Mouse (Mus musculus) neural tube, embryonic 15.5 days (tissue): ENCODE measurements around the gene Trip6. TPM values are rescaled to one million over a fixed set of nuclear protein-coding genes. Genes with fewer than 3 reads are reported as not detected.
"Not testable (repeated sequence)": the region's sequence is repeated elsewhere in the genome, so short reads cannot be mapped to it uniquely, and the experiment has no call there.

Source experiments
- ATAC-seq: fragments of 200-750 bp; cut with Nextera tagmentation; 2 replicates; pipeline ENCODE4 v1.8.0; 2017; ENCODE audit warnings: mild to moderate bottlenecking, moderate TSS enrichment, moderate library complexity; ENCODE audit not compliant: low FRiP score
- H3K27ac ChIP-seq: fragments of 300-500 bp; sonication (generic); replicated peaks from 2 replicates; pipeline ENCODE4 v1.5.1; 2015; ENCODE audit warnings: mild to moderate bottlenecking, inconsistent platforms
- H3K27me3 ChIP-seq: fragments of 300-500 bp; sonication (generic); replicated peaks from 2 replicates; pipeline ENCODE4 v1.6.1; 2015; ENCODE audit warnings: inconsistent platforms
- H3K36me3 ChIP-seq: fragments of 300-500 bp; sonication (generic); 2 replicates; pipeline ENCODE4 v1.6.1; 2015; ENCODE audit warnings: inconsistent platforms
- H3K4me1 ChIP-seq: fragments of 300-500 bp; sonication (generic); 2 replicates; pipeline ENCODE4 v1.6.1; 2015; ENCODE audit warnings: inconsistent platforms
- H3K4me2 ChIP-seq: fragments of 300-500 bp; sonication (generic); 2 replicates; pipeline ENCODE4 v1.6.1; 2015; ENCODE audit warnings: inconsistent platforms, mild to moderate bottlenecking, moderate library complexity
- H3K4me3 ChIP-seq: fragments of 300-500 bp; sonication (generic); replicated peaks from 2 replicates; pipeline ENCODE4 v1.5.1; 2015; ENCODE audit warnings: mild to moderate bottlenecking, inconsistent platforms
- H3K9ac ChIP-seq: fragments of 300-500 bp; sonication (generic); replicated peaks from 2 replicates; pipeline ENCODE4 v1.6.1; 2015; ENCODE audit warnings: mild to moderate bottlenecking, inconsistent platforms
- H3K9me3 ChIP-seq: fragments of 300-500 bp; sonication (generic); replicated peaks from 2 replicates; pipeline ENCODE4 v1.6.1; 2016; ENCODE audit warnings: inconsistent platforms
- WGBS: fragments of 180-500 bp; shearing (Covaris S2); methylation state at CpG from one replicate; pipeline ENCODE4 v1.1.7; 2015; ENCODE audit warnings: mixed read lengths; 5-methylcytosine and 5-hydroxymethylcytosine counted together
- microRNA-seq: library from miRNA; unstranded; fragments of <30 nt; microRNA quantifications from one replicate; pipeline ENCODE4, GENCODE M21; 2017
- polyA plus RNA-seq: library from polyadenylated mRNA; unstranded; fragments of >200 nt; fragmentation: Nextera tagmentation; extraction: Ambion mirVana; gene quantifications from 2 replicates; pipeline ENCODE4 v1.2.1, GENCODE M21; 2015

Trip6 gene
- polyA plus RNA-seq, 1 experiment from 2014 or later, result 14.0 TPM

- Histone ChIP-seq H3K9me3 (no peaks in the 10 kb centered on the region), H3K9ac (peak overlapping the region; percentile 70; the same call in 1 of the 2 replicates), H3K4me1 (peaks cover 49% of the 10 kb centered on the region), H3K4me2 (peak overlapping the region; percentile 93), H3K27ac (peak overlapping the region; percentile 85), H3K27me3 (peaks cover 18% of the 10 kb centered on the region), H3K36me3 (no peaks in the 10 kb centered on the region), H3K4me3 (peak overlapping the region; percentile 56)
- WGBS, result 57% methylated on average over 7 of the region's 7 CpGs
- no peak for ATAC-seq
Measured at GRCm38 (mm10) chr5:137285986-137286385, 28.2 kb downstream of the Trip6 start.

DNA sequence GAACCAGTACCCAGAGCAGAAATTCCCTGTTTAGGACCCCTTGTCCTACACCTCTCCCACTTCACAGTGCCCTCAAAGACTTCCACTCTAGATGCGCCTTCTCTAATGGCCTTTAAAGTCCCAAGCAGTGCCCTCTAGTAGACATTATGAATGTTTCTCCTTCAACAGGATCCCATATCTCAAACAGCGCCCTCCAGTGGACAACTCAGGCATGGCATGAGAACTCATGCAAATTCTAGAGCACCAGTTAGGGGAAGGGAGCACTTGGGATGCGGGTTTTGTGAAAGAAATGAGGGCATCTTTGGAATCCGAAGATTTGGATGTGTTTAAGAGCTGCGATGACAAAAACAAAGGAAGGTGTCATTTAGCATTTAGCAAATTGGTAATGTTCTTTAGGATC, 29.2 kb downstream of the Trip6 start:
- Histone ChIP-seq H3K4me3 (no peak overlapping the region), H3K27me3 (peaks cover 10% of the 10 kb centered on the region), H3K9ac (no peak overlapping the region), H3K4me1 (peaks cover 40% of the 10 kb centered on the region), H3K36me3 (no peaks in the 10 kb centered on the region), H3K9me3 (no peaks in the 10 kb centered on the region), H3K4me2 (no peak overlapping the region), H3K27ac (no peak overlapping the region)
- no peak for ATAC-seq
- WGBS, result 68% methylated on average over 5 of the region's 5 CpGs

- peaks cover 34% of the 10 kb centered on the region for H3K4me1 ChIP-seq
- not testable (repeated sequence) for H3K27ac ChIP-seq, H3K9ac ChIP-seq, H3K4me2 ChIP-seq, H3K9me3 ChIP-seq, H3K36me3 ChIP-seq, H3K4me3 ChIP-seq, H3K27me3 ChIP-seq, ATAC-seq
- WGBS, result 88% methylated on average over 5 of the region's 6 CpGs
Measured at GRCm38 (mm10) chr5:137284411-137284810, 29.8 kb downstream of the Trip6 start.

DNA sequence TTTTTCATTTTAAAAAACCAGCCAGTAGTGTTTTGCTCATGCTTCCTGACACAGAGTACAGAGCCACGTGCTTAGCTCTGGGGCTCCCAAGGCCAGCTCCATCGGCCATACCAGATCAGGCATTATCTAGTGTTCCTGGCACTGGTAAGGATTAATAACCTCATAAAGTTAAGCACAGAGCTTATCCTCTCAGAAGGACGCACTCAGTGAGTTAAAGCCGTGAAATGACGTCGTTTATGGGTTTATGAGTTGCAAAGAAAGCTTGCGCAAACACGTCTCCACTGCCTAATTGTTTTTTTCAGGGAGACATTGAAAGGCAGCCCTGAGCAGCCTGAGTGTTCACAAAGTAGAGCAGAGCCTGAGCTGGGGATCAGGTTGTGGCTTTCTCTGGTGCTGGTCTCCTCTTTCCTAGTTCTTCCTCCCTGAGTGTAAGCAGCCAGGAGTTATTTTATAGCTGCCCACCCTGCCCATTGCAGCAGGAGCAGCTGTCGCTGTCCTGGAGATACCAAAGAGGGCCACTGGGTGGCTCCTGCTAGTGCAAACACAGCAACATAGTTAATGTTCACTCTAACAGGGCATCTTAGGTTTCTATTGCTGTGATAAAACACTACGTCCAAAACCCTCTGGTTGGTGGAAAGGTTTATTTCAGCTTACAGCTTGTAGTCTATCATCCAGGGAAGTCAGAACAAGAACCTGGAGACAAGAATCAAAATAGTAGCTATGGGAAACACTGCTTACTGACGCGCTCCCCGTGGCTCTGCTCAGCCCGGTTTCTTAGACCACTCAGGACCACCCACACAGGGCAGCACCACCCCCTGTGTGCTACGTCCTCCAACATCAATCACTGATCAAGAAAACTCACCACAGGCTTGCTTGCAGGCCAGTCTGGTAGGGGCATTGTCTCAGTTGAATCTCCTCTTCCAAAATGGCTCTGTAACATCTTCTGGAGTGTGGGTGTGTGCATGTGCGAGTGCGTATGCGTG, 36.6 kb downstream of the Trip6 start:
- Histone ChIP-seq H3K9ac (peak overlapping the region; percentile 30; the same call in 1 of the 2 replicates), H3K4me2 (peak overlapping the region; percentile 49), H3K36me3 (no peaks in the 10 kb centered on the region), H3K27me3 (no peaks in the 10 kb centered on the region), H3K9me3 (no peaks in the 10 kb centered on the region), H3K4me1 (peaks cover 9% of the 10 kb centered on the region), H3K4me3 (peak overlapping the region; percentile 0; the same call in 1 of the 2 replicates), H3K27ac (peak overlapping the region; percentile 82)
- ATAC-seq, result peak; percentile 88
- WGBS, result 21% methylated on average over 18 of the region's 18 CpGs

- Histone ChIP-seq H3K9me3 (no peaks in the 10 kb centered on the region), H3K4me2 (peak overlapping the region; percentile 19; the same call in 1 of the 2 replicates), H3K27ac (no peak overlapping the region), H3K4me3 (no peak overlapping the region), H3K27me3 (no peaks in the 10 kb centered on the region), H3K36me3 (no peaks in the 10 kb centered on the region), H3K9ac (no peak overlapping the region), H3K4me1 (no peaks in the 10 kb centered on the region)
- no peak for ATAC-seq
- WGBS, result 36% methylated on average over 17 of the region's 18 CpGs
Measured at GRCm38 (mm10) chr5:137268131-137268910, 45.9 kb downstream of the Trip6 start.

DNA sequence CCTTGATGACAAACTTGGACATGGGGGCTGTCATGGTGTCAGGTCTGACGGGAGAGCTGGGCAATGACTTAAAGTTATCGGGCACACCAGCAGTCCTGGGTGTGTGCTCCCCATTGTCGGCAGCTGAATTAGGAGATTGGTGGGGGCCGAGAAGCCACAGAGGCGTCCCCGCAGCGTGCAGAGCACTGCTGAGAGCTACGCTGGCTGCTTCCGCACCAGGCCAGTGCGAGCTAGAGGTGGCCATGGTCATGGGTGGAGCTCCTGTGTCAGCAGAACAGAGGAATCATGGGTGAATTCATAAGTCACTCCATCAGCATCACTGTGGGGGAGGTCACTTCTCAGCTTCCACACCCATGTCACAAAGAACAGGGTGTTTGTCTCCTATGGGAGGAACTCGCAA, 49.4 kb downstream of the Trip6 start:
- ATAC-seq, result no peak

GRCm38 (mm10) chr5:137263897-137264720, 50.1 kb downstream of the Trip6 start:
- H3K9ac ChIP-seq, result no peak overlapping the region
- no peaks in the 10 kb centered on the region for H3K9me3 ChIP-seq
- no peak overlapping the region for H3K27ac ChIP-seq
- no peak for ATAC-seq
- 77% methylated on average over 14 of the region's 14 CpGs for WGBS
- no peak overlapping the region for H3K4me3 ChIP-seq
- no peaks in the 10 kb centered on the region for H3K36me3 ChIP-seq
- no peak overlapping the region for H3K4me2 ChIP-seq
- no peaks in the 10 kb centered on the region for H3K27me3 ChIP-seq
- no peaks in the 10 kb centered on the region for H3K4me1 ChIP-seq

More for the DNA sequence above, 49.4 kb downstream of the Trip6 start:
- no peaks in the 10 kb centered on the region for H3K4me1 ChIP-seq
- H3K4me2 ChIP-seq, result no peak overlapping the region
- H3K4me3 ChIP-seq, result no peak overlapping the region
- H3K9me3 ChIP-seq, result no peaks in the 10 kb centered on the region
- no peak overlapping the region for H3K9ac ChIP-seq
- 92% methylated on average over 11 of the region's 11 CpGs for WGBS
- H3K36me3 ChIP-seq, result no peaks in the 10 kb centered on the region
- H3K27me3 ChIP-seq, result no peaks in the 10 kb centered on the region
- H3K27ac ChIP-seq, result no peak overlapping the region

Small RNAs within 50 kb of the gene (microRNA-seq; reads per million reads assigned to microRNA genes)
- not detected for gene Mir7036
- not detected for gene Mir8116

Other genes starting within 250 kb of the Trip6 start
- gene Serpine1, start 242.1 kb downstream of the Trip6 start, polyA plus RNA-seq, result 0.23 and 0.26 TPM in 2 replicates
- 2.4 and 5.4 TPM in 2 replicates for gene Trim56, start 198.2 kb downstream of the Trip6 start, polyA plus RNA-seq
- 0.34 TPM in 1 of 2 replicates, not detected in the other for gene Muc3, start 165.1 kb downstream of the Trip6 start, polyA plus RNA-seq
- 0.65 and 1.6 TPM in 2 replicates for gene Muc3a, start 102.0 kb downstream of the Trip6 start, polyA plus RNA-seq
- 98.6 and 103 TPM in 2 replicates for gene Ache, start 26.9 kb downstream of the Trip6 start, polyA plus RNA-seq
- gene Ufsp1, start 19.8 kb downstream of the Trip6 start, polyA plus RNA-seq, result 29.0 and 29.5 TPM in 2 replicates
- gene Srrt, start 6.7 kb downstream of the Trip6 start, polyA plus RNA-seq, result 90.7 and 94.3 TPM in 2 replicates
- gene Slc12a9, start 19.2 kb upstream of the Trip6 start, polyA plus RNA-seq, result 26.5 and 26.8 TPM in 2 replicates
- 6.9 and 11.5 TPM in 2 replicates for gene Ephb4, start 35.7 kb upstream of the Trip6 start, polyA plus RNA-seq
- 0.14 and 0.22 TPM in 2 replicates for gene Zan, start 162.7 kb upstream of the Trip6 start, polyA plus RNA-seq
- gene Pop7, start 188.1 kb upstream of the Trip6 start, polyA plus RNA-seq, result 76.5 and 81.6 TPM in 2 replicates
- 15.7 and 16.7 TPM in 2 replicates for gene Gigyf1, start 204.1 kb upstream of the Trip6 start, polyA plus RNA-seq
- not detected in 2 replicates for gene Epo, start 218.8 kb upstream of the Trip6 start, polyA plus RNA-seq
- gene Gnb2, start 219.1 kb upstream of the Trip6 start, polyA plus RNA-seq, result 503 and 540 TPM in 2 replicates
- 203 and 258 TPM in 2 replicates for gene Actl6b, start 239.1 kb upstream of the Trip6 start, polyA plus RNA-seq